Mouse (Mus musculus) midbrain, embryonic 11.5 days (tissue): ENCODE results near the gene Snx7. TPM values are rescaled to one million over a fixed set of nuclear protein-coding genes. Genes with fewer than 3 reads are reported as not detected.
A peak's percentile ranks its signal among the peaks of the same experiment; 100 is the strongest.

Source experiments
- ATAC-seq: fragments of 200-750 bp; cut with Nextera tagmentation; 2 replicates; pipeline ENCODE4 v1.8.0; 2017; ENCODE audit warnings: moderate TSS enrichment, moderate library complexity; ENCODE audit not compliant: low FRiP score
- DNase-seq: peaks from one replicate; pipeline ENCODE4 v3.0.0; 2015; ENCODE audit warnings: low spot score; ENCODE audit errors: missing footprints
- H3K27ac ChIP-seq: fragments of 300-500 bp; sonication (generic); 2 replicates; pipeline ENCODE4 v1.5.1; 2014; ENCODE audit warnings: low read depth, low read length
- H3K27me3 ChIP-seq: fragments of 300-500 bp; sonication (generic); 2 replicates; pipeline ENCODE4 v1.6.1; 2014; ENCODE audit warnings: mild to moderate bottlenecking, low read length, moderate library complexity, mixed read lengths; ENCODE audit not compliant: control insufficient read depth, insufficient read depth
- H3K36me3 ChIP-seq: fragments of 300-500 bp; sonication (generic); 2 replicates; pipeline ENCODE4 v1.6.1; 2014; ENCODE audit warnings: mild to moderate bottlenecking, low read length, moderate library complexity, mixed read lengths; ENCODE audit not compliant: control insufficient read depth, insufficient read depth
- H3K4me1 ChIP-seq: fragments of 300-500 bp; sonication (generic); 2 replicates; pipeline ENCODE4 v1.6.1; 2014; ENCODE audit warnings: low read length; ENCODE audit not compliant: control insufficient read depth, insufficient read depth
- H3K4me2 ChIP-seq: fragments of 300-500 bp; sonication (generic); 2 replicates; pipeline ENCODE4 v1.6.1; 2014; ENCODE audit warnings: mild to moderate bottlenecking, moderate library complexity
- H3K4me3 ChIP-seq: fragments of 300-500 bp; sonication (generic); 2 replicates; pipeline ENCODE4 v1.5.1; 2014; ENCODE audit warnings: low read depth, low read length
- H3K9ac ChIP-seq: fragments of 300-500 bp; sonication (generic); 2 replicates; pipeline ENCODE4 v1.6.1; 2014; ENCODE audit warnings: low read length
- H3K9me3 ChIP-seq: fragments of 300-500 bp; sonication (generic); 2 replicates; pipeline ENCODE4 v1.6.1; 2016; ENCODE audit warnings: low read length; ENCODE audit not compliant: control insufficient read depth
- WGBS: fragments of 180-500 bp; shearing (Covaris S2); extraction: QIAGEN DNeasy Blood & Tissue Kit; methylation state at CpG from one replicate; pipeline ENCODE4 v1.1.7; 2014; 5-methylcytosine and 5-hydroxymethylcytosine counted together
- polyA plus RNA-seq: library from polyadenylated mRNA; unstranded; fragments of >200 nt; fragmentation: Nextera tagmentation; extraction: Ambion mirVana; gene quantifications from 2 replicates; pipeline ENCODE4 v1.2.1, GENCODE M21; 2014

The Snx7 gene
- polyA plus RNA-seq, 1 experiment from 2014 or later: 15.4 TPM

DNA sequence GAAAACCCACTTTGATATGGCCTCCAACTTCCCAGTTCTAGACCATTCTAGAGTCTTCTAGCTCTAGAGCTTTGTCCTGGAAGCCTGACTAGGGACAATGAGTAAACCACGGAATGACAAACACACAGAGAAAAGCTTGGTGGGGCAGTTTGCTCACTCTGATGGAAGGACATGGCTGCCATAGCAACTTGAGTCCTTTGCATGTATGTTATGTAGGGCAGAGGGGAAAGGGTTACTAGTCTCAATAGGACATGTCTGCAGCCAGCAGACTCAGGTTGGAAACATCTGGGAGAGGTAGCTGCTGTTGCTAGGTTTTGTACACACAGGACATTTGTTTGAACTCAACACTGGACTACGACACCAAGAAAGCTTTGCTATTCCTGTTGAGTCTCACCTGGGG lies 77.5 kb downstream of the Snx7 start:
- H3K4me1 ChIP-seq: no peaks in the 10 kb centered on the region
- ATAC-seq: no peak
- H3K9me3 ChIP-seq: no peaks in the 10 kb centered on the region
- no peak for DNase-seq
- H3K27me3 ChIP-seq: no peaks in the 10 kb centered on the region
- no peak overlapping the region for H3K4me3 ChIP-seq
- H3K36me3 ChIP-seq: no peaks in the 10 kb centered on the region
- H3K9ac ChIP-seq: no peak overlapping the region
- no peak overlapping the region for H3K27ac ChIP-seq
- 77% methylated on average over 2 of the region's 2 CpGs for WGBS
- H3K4me2 ChIP-seq: no peak overlapping the region

DNA sequence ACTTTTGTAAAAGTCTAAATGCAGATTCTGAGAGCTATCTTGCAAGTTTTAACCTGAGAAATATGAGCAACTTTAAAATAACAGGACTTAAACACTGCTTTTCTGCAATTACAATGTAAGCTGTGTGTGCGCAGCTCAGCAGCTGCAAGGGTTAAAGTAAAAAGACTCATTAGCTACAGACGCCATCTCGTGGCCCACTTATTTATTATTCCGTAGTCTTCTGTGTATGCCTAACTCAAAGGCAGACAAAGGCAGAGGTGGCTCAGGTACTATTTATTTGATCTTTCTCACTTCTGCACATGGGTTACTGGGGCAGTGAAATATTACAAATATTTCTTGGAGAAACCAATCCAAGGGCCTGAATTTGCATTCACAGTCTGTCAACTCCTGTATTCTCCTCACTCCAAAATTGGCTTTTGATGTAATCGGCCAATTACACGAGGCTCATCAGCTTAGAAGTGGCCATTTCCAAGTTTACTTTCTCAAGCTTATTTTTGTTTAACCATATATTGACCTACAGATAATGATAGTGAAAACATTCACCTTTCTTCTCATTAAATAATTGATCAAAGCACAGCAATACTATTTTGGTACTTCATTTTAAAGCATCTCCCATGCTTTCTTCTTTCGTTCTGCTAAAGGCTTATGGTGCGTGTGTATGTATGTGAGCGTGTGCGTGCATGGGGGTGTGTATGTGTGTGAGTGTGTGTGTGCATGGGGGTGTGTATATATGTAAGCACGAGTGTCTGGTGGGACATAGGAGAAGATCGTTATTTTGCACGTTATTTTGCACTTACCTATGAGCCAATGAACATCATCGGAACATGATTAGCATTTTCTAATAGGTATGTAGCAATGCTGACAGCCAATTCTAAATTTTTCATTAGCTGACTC lies 79.7 kb downstream of the Snx7 start:
- no peaks in the 10 kb centered on the region for H3K4me1 ChIP-seq
- no peaks in the 10 kb centered on the region for H3K36me3 ChIP-seq
- no peak for DNase-seq
- no peak overlapping the region for H3K4me2 ChIP-seq
- H3K9ac ChIP-seq: no peak overlapping the region
- no peaks in the 10 kb centered on the region for H3K9me3 ChIP-seq
- ATAC-seq: peak; percentile 72
- H3K27me3 ChIP-seq: no peaks in the 10 kb centered on the region
- no peak overlapping the region for H3K4me3 ChIP-seq
- 72% methylated on average over 14 of the region's 14 CpGs for WGBS
- no peak overlapping the region for H3K27ac ChIP-seq

DNA sequence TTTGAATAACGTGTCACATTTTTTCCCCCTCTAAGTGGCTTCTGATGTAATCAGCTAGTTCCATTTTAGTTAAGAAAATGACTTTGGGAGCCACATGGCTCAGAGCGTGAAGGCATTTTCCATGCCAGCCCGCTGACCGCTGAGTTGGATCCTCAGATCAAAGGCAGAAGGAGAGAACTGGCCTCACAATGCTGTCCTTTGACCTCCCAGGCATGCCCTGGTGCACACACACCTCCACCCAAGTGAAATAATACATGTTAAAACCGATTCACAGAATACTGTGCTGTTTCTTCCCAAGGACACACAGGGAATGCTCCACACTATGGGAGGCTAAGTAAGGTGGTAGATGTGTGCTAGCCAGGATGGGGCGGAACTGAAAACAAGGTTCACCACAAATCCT lies 81.5 kb downstream of the Snx7 start:
- Histone ChIP-seq H3K9me3 (no peaks in the 10 kb centered on the region), H3K27ac (no peak overlapping the region), H3K4me1 (no peaks in the 10 kb centered on the region), H3K4me2 (no peak overlapping the region), H3K9ac (no peak overlapping the region), H3K36me3 (no peaks in the 10 kb centered on the region), H3K4me3 (no peak overlapping the region), H3K27me3 (no peaks in the 10 kb centered on the region)
- DNase-seq (peak; percentile 71), ATAC-seq (no peak)
- WGBS: 35% methylated on average over 6 of the region's 6 CpGs

DNA sequence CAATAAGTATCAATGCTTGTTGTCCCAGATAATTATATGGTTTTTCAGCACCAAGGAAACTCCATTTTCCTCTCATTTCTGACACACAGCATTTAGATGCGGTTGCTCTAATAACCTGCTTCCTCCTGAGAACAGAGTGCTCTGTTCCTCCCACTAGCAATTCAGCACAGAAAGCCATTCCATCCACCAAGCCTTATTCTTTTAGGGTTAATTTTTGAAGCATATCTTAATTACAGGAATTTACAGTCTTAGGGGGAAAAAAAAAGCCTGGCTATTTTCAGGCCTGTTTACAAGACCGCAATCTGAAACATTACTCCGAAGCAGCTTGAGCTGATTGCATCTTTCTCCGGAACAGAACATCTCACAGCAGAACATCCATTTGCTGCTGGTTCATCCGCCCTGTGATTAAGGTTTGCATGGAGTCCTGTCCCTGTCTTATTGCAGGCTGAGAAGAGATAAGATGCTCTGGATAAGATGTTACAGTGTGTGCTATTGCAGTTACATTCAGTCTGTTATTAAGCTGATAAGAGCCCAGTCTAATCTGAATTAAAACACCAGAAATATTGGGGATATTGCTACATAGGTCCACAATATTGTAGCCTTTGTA lies 116.5 kb downstream of the Snx7 start:
- Histone ChIP-seq H3K9ac (no peak overlapping the region), H3K9me3 (no peaks in the 10 kb centered on the region), H3K4me3 (no peak overlapping the region), H3K27ac (no peak overlapping the region), H3K4me2 (no peak overlapping the region), H3K36me3 (no peaks in the 10 kb centered on the region), H3K27me3 (no peaks in the 10 kb centered on the region), H3K4me1 (no peaks in the 10 kb centered on the region)
- DNase-seq: no peak
- WGBS: 91% methylated on average over 5 of the region's 5 CpGs
- ATAC-seq: no peak

DNA sequence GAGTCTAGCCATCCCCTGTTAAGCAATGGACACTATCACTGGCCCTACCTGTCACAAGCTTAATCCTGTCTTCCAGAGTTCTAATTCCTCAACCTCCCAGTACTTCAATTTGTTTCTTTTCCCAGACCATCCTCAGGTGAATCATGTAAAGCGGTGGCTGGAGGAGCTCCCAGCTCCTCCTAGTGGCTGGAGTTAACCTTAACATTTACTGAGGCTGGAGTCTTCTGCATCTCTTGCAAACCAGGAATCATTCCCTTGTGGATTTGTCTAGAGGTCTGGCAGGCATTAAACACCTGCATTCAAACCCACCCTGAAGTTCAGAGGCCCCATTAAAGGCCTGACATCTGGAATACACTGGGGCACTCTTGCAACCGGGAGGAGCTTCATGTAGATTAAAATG lies 117.1 kb downstream of the Snx7 start:
- Histone ChIP-seq H3K9ac (no peak overlapping the region), H3K9me3 (no peaks in the 10 kb centered on the region), H3K27ac (no peak overlapping the region), H3K27me3 (no peaks in the 10 kb centered on the region), H3K4me2 (no peak overlapping the region), H3K36me3 (no peaks in the 10 kb centered on the region), H3K4me1 (no peaks in the 10 kb centered on the region), H3K4me3 (no peak overlapping the region)
- DNase-seq (no peak), ATAC-seq (no peak)
- 66% methylated on average over 2 of the region's 2 CpGs for WGBS

DNA sequence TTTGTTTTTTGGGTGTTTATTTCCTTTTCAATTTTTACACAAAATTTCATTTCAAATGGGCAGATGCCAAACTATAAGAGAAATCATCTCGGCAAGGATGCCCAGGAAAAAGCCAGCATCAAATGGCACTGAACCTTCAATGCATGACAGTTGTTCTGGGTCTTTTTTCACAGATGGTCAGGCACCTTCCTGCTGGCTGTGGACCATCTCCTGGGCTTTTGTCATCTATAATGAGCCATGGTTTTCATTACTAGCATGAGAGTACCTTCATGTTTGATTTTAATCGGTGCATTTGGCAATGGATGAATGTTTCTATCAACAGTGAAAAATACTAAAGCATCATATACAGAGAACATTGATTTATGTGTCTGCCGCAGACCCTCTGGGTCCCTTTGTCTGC lies 119.5 kb downstream of the Snx7 start:
- Histone ChIP-seq H3K4me3 (no peak overlapping the region), H3K9ac (no peak overlapping the region), H3K27ac (no peak overlapping the region), H3K9me3 (no peaks in the 10 kb centered on the region), H3K27me3 (no peaks in the 10 kb centered on the region), H3K36me3 (no peaks in the 10 kb centered on the region), H3K4me2 (no peak overlapping the region), H3K4me1 (no peaks in the 10 kb centered on the region)
- ATAC-seq: no peak
- DNase-seq: no peak
- WGBS: 92% methylated on average over 3 of the region's 3 CpGs

DNA sequence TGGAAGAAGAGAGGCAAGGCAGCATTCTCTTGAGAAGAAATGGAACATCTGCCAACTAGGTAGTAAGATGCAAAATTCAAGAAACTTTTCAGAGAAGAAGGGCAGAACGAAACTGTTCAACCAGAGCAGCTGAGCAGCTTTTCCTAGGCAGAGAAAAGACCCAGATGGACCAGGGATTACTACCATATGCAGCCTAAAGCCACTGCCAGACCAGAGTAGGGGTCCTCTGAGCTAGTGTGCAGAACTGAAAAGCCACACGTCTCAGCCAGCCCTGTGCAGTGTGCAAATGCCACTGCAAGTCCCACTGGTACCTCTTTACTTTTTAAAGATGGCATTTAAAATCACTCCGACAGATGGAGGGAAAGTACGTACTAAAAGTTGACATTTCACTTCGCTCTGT lies 129.0 kb downstream of the Snx7 start:
- Histone ChIP-seq H3K4me2 (no peak overlapping the region), H3K4me1 (no peaks in the 10 kb centered on the region), H3K27ac (no peak overlapping the region), H3K9ac (no peak overlapping the region), H3K36me3 (no peaks in the 10 kb centered on the region), H3K27me3 (no peaks in the 10 kb centered on the region), H3K4me3 (no peak overlapping the region), H3K9me3 (no peaks in the 10 kb centered on the region)
- no peak for ATAC-seq
- DNase-seq: no peak
- WGBS: 79% methylated on average over 5 of the region's 5 CpGs

DNA sequence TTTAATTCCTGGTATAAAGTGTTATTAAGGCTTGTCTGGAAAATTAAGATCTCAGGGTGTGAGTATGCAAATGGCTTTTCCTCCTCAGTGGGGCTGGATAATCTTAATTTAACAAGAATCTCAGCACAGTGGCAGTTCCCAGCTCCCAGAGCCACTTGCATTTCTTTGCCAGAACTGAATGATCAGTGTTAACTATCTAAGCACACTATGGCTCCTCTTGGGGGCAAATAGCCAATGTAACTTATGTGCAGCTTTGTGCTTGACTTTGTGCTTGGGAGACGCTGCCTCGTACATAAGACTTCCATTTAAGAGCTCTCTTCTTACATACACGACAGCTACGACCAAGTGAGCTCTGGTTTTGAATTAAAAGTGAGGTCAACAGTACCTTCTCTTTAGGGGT lies 136.1 kb downstream of the Snx7 start:
- 81% methylated on average over 4 of the region's 4 CpGs for WGBS
- Histone ChIP-seq H3K9me3 (no peaks in the 10 kb centered on the region), H3K27ac (no peak overlapping the region), H3K9ac (no peak overlapping the region), H3K4me1 (no peaks in the 10 kb centered on the region), H3K27me3 (no peaks in the 10 kb centered on the region), H3K4me3 (no peak overlapping the region), H3K36me3 (no peaks in the 10 kb centered on the region), H3K4me2 (no peak overlapping the region)
- ATAC-seq (no peak), DNase-seq (no peak)
